Mouse (Mus musculus): Measurements from ENCODE around the gene Htatsf1. TPM values are rescaled to one million over a fixed set of nuclear protein-coding genes. Genes with fewer than 3 reads are reported as not detected.

The Htatsf1 gene
- polyA plus RNA-seq (2016; fragmentation: Nextera tagmentation; extraction: Ambion mirVana): 86.9 and 92.3 TPM in 2 replicates

DNA sequence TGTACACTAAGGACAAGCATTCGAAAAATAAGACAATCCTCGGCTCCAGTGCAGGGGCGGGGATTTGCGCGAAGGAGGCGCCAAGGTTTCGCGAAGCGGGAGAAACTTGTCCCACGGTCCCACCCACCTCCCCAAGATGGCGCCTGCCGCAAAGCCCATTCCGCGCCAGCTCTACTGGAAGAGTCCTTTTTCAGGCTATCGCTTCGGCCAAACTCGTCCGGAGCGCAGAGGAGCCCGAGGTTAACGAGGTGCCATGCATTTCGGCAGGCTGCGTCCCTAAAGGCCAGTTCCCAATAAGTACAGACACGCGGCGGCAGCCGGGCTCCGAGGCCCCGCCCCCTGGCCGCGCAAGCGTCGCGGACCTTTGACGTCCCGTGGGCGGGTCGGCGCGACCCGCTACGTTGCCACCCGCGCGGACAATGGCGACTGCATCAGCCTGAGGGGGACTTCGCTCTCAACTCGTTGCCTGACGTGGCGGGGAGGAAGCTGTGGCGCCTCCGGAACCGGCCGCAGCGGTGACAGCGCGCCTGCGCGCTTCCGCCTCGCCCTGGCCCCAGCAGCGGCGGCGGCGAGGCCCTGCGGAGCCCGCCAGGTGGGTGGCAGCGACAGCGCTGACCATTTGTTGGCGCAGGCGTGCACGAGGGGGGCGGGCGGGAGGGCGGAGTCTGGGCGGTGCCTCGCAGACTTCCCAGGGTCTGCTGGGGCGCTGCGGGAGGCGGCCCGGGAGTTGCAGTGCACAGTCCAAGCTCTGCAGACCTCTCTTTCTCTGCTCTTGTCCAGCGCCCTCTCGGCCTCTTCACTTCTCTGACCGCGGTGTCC lies at the start of gene Htatsf1:
TSS of gene Htatsf1 (plus strand) at position 410 of the 819 bp plus-strand sequence.
- Histone ChIP-seq H3K4me2 (peak within 1 kb of the TSS; percentile 57), H3K4me1 (replicated peaks) (0 out of 2 replicates have a peak, but pooled peaks cover 3% of the 10 kb centered on the region), H3K27me3 (0 out of 2 replicates have a peak, but pooled peaks cover 3% of the 10 kb centered on the region), H3K9me3 (no peaks in the 10 kb centered on the region), H3K27ac (peak within 1 kb of the TSS; percentile 95), H3K4me3 (replicated peaks) (peak within 1 kb of the TSS; percentile 51), H3K36me3 (peaks cover 16% of the 10 kb centered on the region; the same call in 1 of the 2 replicates), H3K9ac (replicated peaks) (peak within 1 kb of the TSS; percentile 64)
- peak; percentile 97 for ATAC-seq (ENCODE audit: insufficient number of reproducible peaks, insufficient read depth, low FRiP score, low TSS enrichment, low read depth)
- 18% methylated on average over 84 of the region's 85 CpGs for WGBS

DNA sequence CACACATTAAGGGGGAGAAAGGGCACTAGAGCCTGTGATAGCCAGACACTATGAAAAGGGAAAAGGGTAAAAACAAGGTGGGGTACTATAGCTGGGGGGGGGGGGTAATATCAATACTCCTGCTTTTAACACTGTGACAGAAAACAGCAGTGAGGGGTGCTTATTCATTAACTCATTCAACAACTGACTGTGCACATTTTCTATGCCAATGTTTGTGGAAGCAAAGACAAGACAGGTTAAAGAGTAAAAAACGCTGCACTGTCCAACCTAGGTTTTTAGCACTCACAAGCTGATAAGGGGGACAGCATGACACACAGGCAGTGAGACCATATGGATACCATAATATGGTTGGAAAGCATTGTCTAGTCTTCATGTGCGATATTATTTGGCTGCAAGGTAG lies 40.5 kb upstream of the Htatsf1 start:
- Histone ChIP-seq H3K27ac (no peak overlapping the region), H3K36me3 (no peaks in the 10 kb centered on the region), H3K4me2 (no peak overlapping the region), H3K9ac (replicated peaks) (no peak overlapping the region), H3K4me1 (replicated peaks) (no peaks in the 10 kb centered on the region), H3K4me3 (replicated peaks) (no peak overlapping the region), H3K27me3 (no peaks in the 10 kb centered on the region), H3K9me3 (no peaks in the 10 kb centered on the region)
- WGBS: 70% methylated on average over 2 of the region's 2 CpGs
- ATAC-seq (ENCODE audit: insufficient number of reproducible peaks, insufficient read depth, low FRiP score, low TSS enrichment, low read depth): no peak

- no peak for ATAC-seq (ENCODE audit: insufficient number of reproducible peaks, insufficient read depth, low FRiP score, low TSS enrichment, low read depth)
- WGBS: 83% methylated on average over 5 of the region's 5 CpGs
Observed at GRCm38 (mm10) chrX:57042774-57043173, 10.6 kb upstream of the Htatsf1 start, which contains the start of gene Brs3. Brs3 (plus strand) TSS chrX:57043074.

GRCm38 (mm10) chrX:57043869-57044268 lies 9.5 kb upstream of the Htatsf1 start:
- H3K9ac ChIP-seq (replicated peaks): no peak overlapping the region
- H3K36me3 ChIP-seq: no peaks in the 10 kb centered on the region
- no peaks in the 10 kb centered on the region for H3K9me3 ChIP-seq
- H3K27me3 ChIP-seq: no peaks in the 10 kb centered on the region
- H3K27ac ChIP-seq: no peak overlapping the region
- H3K4me2 ChIP-seq: no peak overlapping the region
- WGBS: 82% methylated on average over 6 of the region's 6 CpGs
- no peak for ATAC-seq (ENCODE audit: insufficient number of reproducible peaks, insufficient read depth, low FRiP score, low TSS enrichment, low read depth)
- H3K4me1 ChIP-seq (replicated peaks): no peaks in the 10 kb centered on the region
- H3K4me3 ChIP-seq (replicated peaks): no peak overlapping the region

More at GRCm38 (mm10) chrX:57042774-57043173, 10.6 kb upstream of the Htatsf1 start, which contains the start of gene Brs3:
- H3K4me2 ChIP-seq: no peak within 1 kb of the TSS
- H3K36me3 ChIP-seq: no peaks in the 10 kb centered on the region
- H3K4me3 ChIP-seq (replicated peaks): no peak within 1 kb of the TSS
- no peak within 1 kb of the TSS for H3K27ac ChIP-seq
- H3K27me3 ChIP-seq: no peaks in the 10 kb centered on the region
- no peak within 1 kb of the TSS for H3K9ac ChIP-seq (replicated peaks)
- no peaks in the 10 kb centered on the region for H3K4me1 ChIP-seq (replicated peaks)
- no peaks in the 10 kb centered on the region for H3K9me3 ChIP-seq

DNA sequence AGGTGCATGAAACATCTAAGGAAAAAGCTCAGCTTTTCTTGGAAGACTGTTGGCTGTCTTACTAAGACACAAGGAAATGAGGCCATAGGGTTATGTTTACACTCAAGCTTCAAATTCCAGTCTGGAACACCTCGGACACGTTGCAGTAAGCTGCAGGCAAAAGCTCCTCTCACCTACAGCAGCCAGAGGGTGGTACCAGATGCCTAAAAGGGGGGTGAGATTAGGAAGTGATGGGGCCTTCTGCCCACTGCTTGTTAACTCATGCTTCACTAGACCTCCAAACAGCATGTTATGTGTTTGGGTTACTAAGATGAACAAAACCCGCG lies 572 bp upstream of the Htatsf1 start:
- H3K9ac ChIP-seq (replicated peaks): peak overlapping the region; percentile 64; the same call in 1 of the 2 replicates
- H3K27me3 ChIP-seq: 0 out of 2 replicates have a peak, but pooled peaks cover 3% of the 10 kb centered on the region
- H3K4me1 ChIP-seq (replicated peaks): 0 out of 2 replicates have a peak, but pooled peaks cover 3% of the 10 kb centered on the region
- H3K27ac ChIP-seq: peak overlapping the region; percentile 95
- H3K9me3 ChIP-seq: no peaks in the 10 kb centered on the region
- 14% methylated on average over 4 of the region's 4 CpGs for WGBS
- ATAC-seq (ENCODE audit: insufficient number of reproducible peaks, insufficient read depth, low FRiP score, low TSS enrichment, low read depth): peak; percentile 61
- peaks cover 10% of the 10 kb centered on the region; the same call in 1 of the 2 replicates for H3K36me3 ChIP-seq
- peak overlapping the region; percentile 51 for H3K4me3 ChIP-seq (replicated peaks)
- peak overlapping the region; percentile 45 for H3K4me2 ChIP-seq

- peak overlapping the region; percentile 64 for H3K9ac ChIP-seq (replicated peaks)
- H3K4me2 ChIP-seq: peak overlapping the region; percentile 57
- peak; percentile 22; the same call in 1 of the 2 replicates for ATAC-seq (ENCODE audit: insufficient number of reproducible peaks, insufficient read depth, low FRiP score, low TSS enrichment, low read depth)
- no peaks in the 10 kb centered on the region for H3K9me3 ChIP-seq
- WGBS: 22% methylated on average over 11 of the region's 11 CpGs
- H3K36me3 ChIP-seq: peaks cover 16% of the 10 kb centered on the region; the same call in 1 of the 2 replicates
- H3K27me3 ChIP-seq: 0 out of 2 replicates have a peak, but pooled peaks cover 3% of the 10 kb centered on the region
- H3K4me3 ChIP-seq (replicated peaks): peak overlapping the region; percentile 51
- 0 out of 2 replicates have a peak, but pooled peaks cover 3% of the 10 kb centered on the region for H3K4me1 ChIP-seq (replicated peaks)
- H3K27ac ChIP-seq: peak overlapping the region; percentile 95; the same call in 1 of the 2 replicates
Observed at GRCm38 (mm10) chrX:57053993-57054385, 606 bp downstream of the Htatsf1 start.

GRCm38 (mm10) chrX:57081496-57081895 lies 28.1 kb downstream of the Htatsf1 start:
- Histone ChIP-seq H3K4me3 (replicated peaks) (no peak overlapping the region), H3K9me3 (no peaks in the 10 kb centered on the region), H3K4me2 (no peak overlapping the region), H3K4me1 (replicated peaks) (no peaks in the 10 kb centered on the region), H3K36me3 (no peaks in the 10 kb centered on the region), H3K27me3 (no peaks in the 10 kb centered on the region), H3K27ac (no peak overlapping the region), H3K9ac (replicated peaks) (no peak overlapping the region)
- 78% methylated on average over 5 of the region's 5 CpGs for WGBS
- no peak for ATAC-seq (ENCODE audit: insufficient number of reproducible peaks, insufficient read depth, low FRiP score, low TSS enrichment, low read depth)

GRCm38 (mm10) chrX:57087806-57088205 lies 34.4 kb downstream of the Htatsf1 start, which contains the start of gene Vgll1:
Vgll1 (plus strand) TSS chrX:57088106.
- Histone ChIP-seq H3K36me3 (no peaks in the 10 kb centered on the region), H3K27me3 (no peaks in the 10 kb centered on the region), H3K4me3 (replicated peaks) (no peak within 1 kb of the TSS), H3K4me2 (no peak within 1 kb of the TSS), H3K9me3 (no peaks in the 10 kb centered on the region), H3K9ac (replicated peaks) (no peak within 1 kb of the TSS), H3K4me1 (replicated peaks) (no peaks in the 10 kb centered on the region), H3K27ac (no peak within 1 kb of the TSS)
- whole genome bisulfite sequencing: 73% methylated on average over 4 of the region's 4 CpGs
- no peak for ATAC-seq (ENCODE audit: insufficient number of reproducible peaks, insufficient read depth, low FRiP score, low TSS enrichment, low read depth)

DNA sequence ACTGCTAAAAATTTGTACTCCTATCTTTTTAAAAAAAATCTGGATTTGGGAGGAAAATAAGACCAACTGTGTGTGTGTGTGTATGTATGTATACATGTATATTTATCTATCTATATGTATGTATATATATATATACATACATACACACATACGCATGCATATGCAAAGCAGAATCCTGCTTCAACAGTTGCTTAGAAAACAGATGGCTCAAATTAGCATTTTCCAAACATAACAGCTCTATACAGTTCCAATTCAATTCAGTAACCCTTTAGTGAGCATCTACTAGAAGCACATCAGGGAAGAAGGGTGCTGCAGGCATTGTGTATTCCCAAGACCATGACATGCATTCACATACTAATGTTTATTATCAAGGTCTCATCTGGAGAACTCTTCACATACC lies 50.0 kb downstream of the Htatsf1 start:
- H3K9ac ChIP-seq (replicated peaks): no peak overlapping the region
- H3K4me3 ChIP-seq (replicated peaks): no peak overlapping the region
- ATAC-seq (ENCODE audit: insufficient number of reproducible peaks, insufficient read depth, low FRiP score, low TSS enrichment, low read depth): no peak
- H3K27me3 ChIP-seq: no peaks in the 10 kb centered on the region
- 93% methylated on average over 1 of the region's 1 CpGs for WGBS
- no peaks in the 10 kb centered on the region for H3K4me1 ChIP-seq (replicated peaks)
- H3K36me3 ChIP-seq: no peaks in the 10 kb centered on the region
- H3K4me2 ChIP-seq: no peak overlapping the region
- no peak overlapping the region for H3K27ac ChIP-seq
- H3K9me3 ChIP-seq: no peaks in the 10 kb centered on the region

- no peaks in the 10 kb centered on the region for H3K36me3 ChIP-seq
- whole genome bisulfite sequencing: 92% methylated on average over 3 of the region's 3 CpGs
- no peaks in the 10 kb centered on the region for H3K4me1 ChIP-seq (replicated peaks)
- no peaks in the 10 kb centered on the region for H3K27me3 ChIP-seq
- no peak for ATAC-seq (ENCODE audit: insufficient number of reproducible peaks, insufficient read depth, low FRiP score, low TSS enrichment, low read depth)
- H3K9me3 ChIP-seq: no peaks in the 10 kb centered on the region
- no peak overlapping the region for H3K4me3 ChIP-seq (replicated peaks)
- H3K4me2 ChIP-seq: no peak overlapping the region
- no peak overlapping the region for H3K27ac ChIP-seq
- H3K9ac ChIP-seq (replicated peaks): no peak overlapping the region
Observed at GRCm38 (mm10) chrX:57106956-57107355, 53.6 kb downstream of the Htatsf1 start.

All from limb, embryonic 12.5 days (tissue).